Mouse (Mus musculus): Measurements from ENCODE around the gene B230219D22Rik. TPM values are rescaled to one million over a fixed set of nuclear protein-coding genes. Genes with fewer than 3 reads are reported as not detected.
"Not testable (repeated sequence)": the region's sequence is repeated elsewhere in the genome, so short reads cannot be mapped to it uniquely, and the experiment has no call there.

Gene B230219D22Rik
- polyA plus RNA-seq, 2 experiments, result 60.7 to 75.9 TPM

DNA sequence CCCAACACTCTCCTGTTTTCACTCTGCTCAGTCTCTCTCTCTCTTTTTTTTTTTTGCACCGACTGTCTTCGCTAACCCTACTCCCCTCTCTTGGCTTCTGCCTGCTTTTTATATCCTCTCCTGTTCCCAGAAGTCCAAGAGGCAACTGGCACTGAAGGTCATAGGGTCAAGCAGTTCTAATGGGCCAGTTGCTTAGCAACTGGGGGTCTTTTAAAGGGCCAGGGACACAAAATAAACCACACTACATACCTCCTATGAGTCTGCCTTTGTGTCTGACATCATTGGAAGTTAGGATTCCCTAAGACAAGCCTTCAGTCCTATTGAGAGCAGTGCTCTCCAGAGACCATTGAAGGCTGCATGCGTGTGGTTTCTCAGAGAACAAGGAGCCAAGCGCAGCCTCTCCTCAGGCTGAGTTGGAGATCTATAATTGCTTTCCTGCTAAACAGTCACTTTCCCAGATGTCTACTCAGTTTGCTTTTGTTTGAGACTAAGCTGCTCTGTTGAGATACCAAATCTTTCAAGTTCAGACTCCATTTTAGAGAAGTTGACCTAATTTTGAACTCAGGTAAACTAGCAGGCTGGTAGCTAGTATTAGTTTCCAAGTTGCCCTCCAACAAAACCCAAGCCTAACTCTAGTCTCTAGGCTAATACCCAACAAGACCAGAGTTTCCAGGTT, 4.9 kb upstream of the B230219D22Rik start:
- ATAC-seq (ENCODE audit: low FRiP score, low read depth), result no peak
- Histone ChIP-seq H3K4me3 (replicated peaks; ENCODE audit: low read length) (no peak overlapping the region), H3K27ac (replicated peaks; ENCODE audit: low read depth, low read length) (no peak overlapping the region), H3K36me3 (ENCODE audit: control insufficient read depth, insufficient read depth, low read length) (no peaks in the 10 kb centered on the region), H3K9ac (ENCODE audit: low read depth, low read length, severe bottlenecking) (no peak overlapping the region), H3K4me2 (replicated peaks; ENCODE audit: low read depth, low read length, severe bottlenecking) (no peak overlapping the region), H3K27me3 (ENCODE audit: control insufficient read depth, insufficient read depth, low read length) (no peaks in the 10 kb centered on the region), H3K9me3 (ENCODE audit: control insufficient read depth, low read length) (no peaks in the 10 kb centered on the region), H3K4me1 (ENCODE audit: control insufficient read depth, insufficient read depth, low read length) (no peaks in the 10 kb centered on the region)
- DNase-seq (ENCODE audit: low spot score), result no peak
- 25% methylated on average over 4 of the region's 4 CpGs for WGBS
- TF ChIP-seq POLR2A (IDR thresholded peaks at IDR 0.05; ENCODE audit: borderline replicate concordance, extremely low read depth, insufficient read depth, insufficient read length), result no peak

DNA sequence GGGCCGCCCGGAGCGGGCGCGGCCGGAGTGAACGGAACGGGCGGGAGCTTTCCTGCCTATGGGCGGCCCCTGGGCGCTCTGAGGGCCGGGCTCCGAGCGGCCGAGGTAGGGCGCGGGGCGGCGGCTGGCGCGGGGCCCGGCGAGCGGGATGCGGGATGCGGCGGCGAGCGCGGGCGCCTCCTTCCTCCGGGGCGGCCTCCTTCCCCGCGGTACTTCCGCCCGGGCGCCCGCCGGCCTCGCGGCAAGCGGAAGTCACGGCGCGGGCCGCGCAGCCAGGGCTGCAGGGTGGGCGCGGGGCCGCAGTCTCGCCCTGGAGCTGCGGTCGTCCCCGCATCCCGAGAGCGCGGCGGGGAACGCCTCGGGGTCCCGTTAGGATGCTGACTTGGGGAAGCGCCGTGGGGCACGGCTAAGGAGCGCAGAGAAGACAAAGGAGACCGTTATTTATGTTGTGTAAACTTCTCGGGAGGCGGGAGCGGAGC, 358 bp downstream of the B230219D22Rik start:
- H3K4me2 ChIP-seq (replicated peaks; ENCODE audit: low read depth, low read length, severe bottlenecking), result peak overlapping the region; percentile 57
- no peaks in the 10 kb centered on the region for H3K9me3 ChIP-seq (ENCODE audit: control insufficient read depth, low read length)
- H3K9ac ChIP-seq (ENCODE audit: low read depth, low read length, severe bottlenecking), result peak overlapping the region; percentile 100
- TF ChIP-seq POLR2A (IDR thresholded peaks at IDR 0.05; ENCODE audit: borderline replicate concordance, extremely low read depth, insufficient read depth, insufficient read length), result no peak
- peak; percentile 61 for ATAC-seq (ENCODE audit: low FRiP score, low read depth)
- DNase-seq (ENCODE audit: low spot score), result peak; percentile 14
- peak overlapping the region; percentile 96 for H3K4me3 ChIP-seq (replicated peaks; ENCODE audit: low read length)
- peaks cover 11% of the 10 kb centered on the region; the same call in 1 of the 2 replicates for H3K4me1 ChIP-seq (ENCODE audit: control insufficient read depth, insufficient read depth, low read length)
- no peaks in the 10 kb centered on the region for H3K36me3 ChIP-seq (ENCODE audit: control insufficient read depth, insufficient read depth, low read length)
- H3K27ac ChIP-seq (replicated peaks; ENCODE audit: low read depth, low read length), result peak overlapping the region; percentile 98
- WGBS, result 1% methylated on average over 30 of the region's 70 CpGs
- H3K27me3 ChIP-seq (ENCODE audit: control insufficient read depth, insufficient read depth, low read length), result no peaks in the 10 kb centered on the region

DNA sequence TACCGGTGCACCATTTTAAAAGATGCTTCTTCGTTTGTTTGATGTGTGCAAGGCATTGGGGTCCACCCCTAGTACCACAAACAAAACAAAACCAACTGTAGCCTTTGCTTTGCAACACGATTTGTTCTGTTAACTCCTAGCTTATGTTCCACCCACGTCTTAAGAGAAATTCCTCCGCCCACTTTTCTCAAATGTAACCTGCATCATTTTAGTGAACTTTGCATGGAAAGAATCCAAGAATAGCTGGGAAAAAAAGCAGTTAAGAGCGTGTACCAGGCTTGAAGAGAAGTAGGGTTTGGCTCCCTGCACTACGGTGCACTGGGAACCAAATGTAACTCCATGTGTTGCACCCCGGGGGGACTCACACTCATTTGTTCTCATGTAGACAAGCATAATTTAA, 1.2 kb downstream of the B230219D22Rik start:
- Histone ChIP-seq H3K27ac (replicated peaks; ENCODE audit: low read depth, low read length) (peak overlapping the region; percentile 98), H3K4me2 (replicated peaks; ENCODE audit: low read depth, low read length, severe bottlenecking) (peak overlapping the region; percentile 57), H3K4me3 (replicated peaks; ENCODE audit: low read length) (peak overlapping the region; percentile 96), H3K27me3 (ENCODE audit: control insufficient read depth, insufficient read depth, low read length) (no peaks in the 10 kb centered on the region), H3K9ac (ENCODE audit: low read depth, low read length, severe bottlenecking) (peak overlapping the region; percentile 100), H3K4me1 (ENCODE audit: control insufficient read depth, insufficient read depth, low read length) (peaks cover 11% of the 10 kb centered on the region; the same call in 1 of the 2 replicates), H3K9me3 (ENCODE audit: control insufficient read depth, low read length) (no peaks in the 10 kb centered on the region), H3K36me3 (ENCODE audit: control insufficient read depth, insufficient read depth, low read length) (peaks cover 7% of the 10 kb centered on the region)
- ATAC-seq (ENCODE audit: low FRiP score, low read depth) (no peak), DNase-seq (ENCODE audit: low spot score) (peak; percentile 48)
- 5% methylated on average over 8 of the region's 8 CpGs for WGBS
- TF ChIP-seq POLR2A (IDR thresholded peaks at IDR 0.05; ENCODE audit: borderline replicate concordance, extremely low read depth, insufficient read depth, insufficient read length), result no peak

DNA sequence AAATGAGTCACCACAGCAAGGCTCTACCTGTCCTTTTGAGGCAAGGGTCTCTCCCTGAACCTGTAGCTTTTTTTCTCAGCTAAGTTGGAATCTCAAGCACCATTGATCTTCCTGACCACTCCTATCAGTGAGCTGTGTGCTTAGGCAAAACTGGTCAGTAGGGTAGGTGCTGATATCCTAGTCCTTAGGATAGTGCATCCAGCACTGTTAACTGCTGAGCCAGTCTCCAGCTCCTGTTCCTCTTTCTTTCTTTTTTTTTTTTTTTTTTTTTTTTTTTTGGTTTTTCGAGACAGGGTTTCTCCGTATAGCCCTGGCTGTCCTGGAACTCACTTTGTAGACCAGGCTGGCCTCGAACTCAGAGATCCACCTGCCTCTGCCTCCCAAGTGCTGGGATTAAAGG, 3.1 kb downstream of the B230219D22Rik start:
- ATAC-seq (ENCODE audit: low FRiP score, low read depth); H3K9me3 ChIP-seq (ENCODE audit: control insufficient read depth, low read length); H3K27me3 ChIP-seq (ENCODE audit: control insufficient read depth, insufficient read depth, low read length); DNase-seq (ENCODE audit: low spot score); H3K27ac ChIP-seq (replicated peaks; ENCODE audit: low read depth, low read length); H3K4me3 ChIP-seq (replicated peaks; ENCODE audit: low read length); H3K4me2 ChIP-seq (replicated peaks; ENCODE audit: low read depth, low read length, severe bottlenecking); H3K9ac ChIP-seq (ENCODE audit: low read depth, low read length, severe bottlenecking): not testable (repeated sequence)
- H3K4me1 ChIP-seq (ENCODE audit: control insufficient read depth, insufficient read depth, low read length), result peaks cover 11% of the 10 kb centered on the region; the same call in 1 of the 2 replicates
- peaks cover 24% of the 10 kb centered on the region for H3K36me3 ChIP-seq (ENCODE audit: control insufficient read depth, insufficient read depth, low read length)
- 100% methylated on average over 1 of the region's 3 CpGs for WGBS

DNA sequence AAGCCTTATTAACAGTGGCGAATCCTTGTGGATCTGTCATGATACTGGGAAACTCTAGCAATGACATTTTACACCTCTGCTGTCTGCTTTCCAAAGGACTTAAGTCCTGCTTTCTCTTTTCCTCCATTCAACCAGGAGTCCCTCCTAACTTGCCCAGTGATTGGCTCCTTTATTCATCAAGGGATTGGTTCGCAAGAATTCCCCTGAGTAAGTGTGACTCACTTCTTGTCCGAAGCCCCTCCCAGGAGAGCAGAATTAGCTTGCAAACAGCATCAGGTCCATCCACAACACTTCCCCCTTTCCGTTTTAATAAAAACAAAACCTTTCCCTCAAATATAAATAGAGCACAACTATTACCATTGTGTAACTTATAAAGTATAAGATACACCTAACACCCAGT, 11.4 kb downstream of the B230219D22Rik start:
- H3K27ac ChIP-seq (replicated peaks; ENCODE audit: low read depth, low read length), result no peak overlapping the region
- H3K36me3 ChIP-seq (ENCODE audit: control insufficient read depth, insufficient read depth, low read length), result peaks cover 45% of the 10 kb centered on the region
- 85% methylated on average over 4 of the region's 4 CpGs for WGBS
- no peaks in the 10 kb centered on the region for H3K27me3 ChIP-seq (ENCODE audit: control insufficient read depth, insufficient read depth, low read length)
- ATAC-seq (ENCODE audit: low FRiP score, low read depth), result no peak
- DNase-seq (ENCODE audit: low spot score), result no peak
- no peak overlapping the region for H3K4me3 ChIP-seq (replicated peaks; ENCODE audit: low read length)
- 0 out of 2 replicates have a peak, but pooled peaks cover under 1% of the 10 kb centered on the region for H3K4me1 ChIP-seq (ENCODE audit: control insufficient read depth, insufficient read depth, low read length)
- TF ChIP-seq POLR2A (IDR thresholded peaks at IDR 0.05; ENCODE audit: borderline replicate concordance, extremely low read depth, insufficient read depth, insufficient read length), result no peak
- no peak overlapping the region for H3K9ac ChIP-seq (ENCODE audit: low read depth, low read length, severe bottlenecking)
- H3K9me3 ChIP-seq (ENCODE audit: control insufficient read depth, low read length), result no peaks in the 10 kb centered on the region
- H3K4me2 ChIP-seq (replicated peaks; ENCODE audit: low read depth, low read length, severe bottlenecking), result no peak overlapping the region

Measured in limb, embryonic 14.5 days (tissue).